Mouse (Mus musculus): ENCODE measurements around the gene Tia1. TPM values are rescaled to one million over a fixed set of nuclear protein-coding genes. Genes with fewer than 3 reads are reported as not detected.

Gene Tia1
- 140 and 158 TPM in 2 replicates for polyA plus RNA-seq (2016; fragmentation: Nextera tagmentation; extraction: Ambion mirVana)

GRCm38 (mm10) chr6:86404100-86404861 lies at the start of gene Tia1:
Gene Tia1 (plus strand): TSS chr6:86404219.
- peaks cover 15% of the 10 kb centered on the region for H3K36me3 ChIP-seq
- H3K4me1 ChIP-seq (replicated peaks): peaks cover 14% of the 10 kb centered on the region
- H3K27ac ChIP-seq (ENCODE audit: poor library complexity, severe bottlenecking): peak within 1 kb of the TSS; percentile 98
- H3K4me3 ChIP-seq: peak within 1 kb of the TSS; percentile 79
- peak within 1 kb of the TSS; percentile 69 for H3K4me2 ChIP-seq
- peak within 1 kb of the TSS; percentile 92 for H3K9ac ChIP-seq
- peak; percentile 98 for ATAC-seq (ENCODE audit: insufficient number of reproducible peaks, low FRiP score)
- no peaks in the 10 kb centered on the region for H3K27me3 ChIP-seq (replicated peaks)
- WGBS: under 1% methylated on average over 62 of the region's 62 CpGs
- H3K9me3 ChIP-seq (replicated peaks): no peaks in the 10 kb centered on the region

- Histone ChIP-seq H3K36me3 (no peaks in the 10 kb centered on the region), H3K4me3 (no peak overlapping the region), H3K27ac (ENCODE audit: poor library complexity, severe bottlenecking) (no peak overlapping the region), H3K27me3 (replicated peaks) (no peaks in the 10 kb centered on the region), H3K9me3 (replicated peaks) (no peaks in the 10 kb centered on the region), H3K9ac (no peak overlapping the region), H3K4me2 (no peak overlapping the region), H3K4me1 (replicated peaks) (no peaks in the 10 kb centered on the region)
- no peak for ATAC-seq (ENCODE audit: insufficient number of reproducible peaks, low FRiP score)
- WGBS: 55% methylated on average over 3 of the region's 3 CpGs
Measured at GRCm38 (mm10) chr6:86354948-86355347, 49.1 kb upstream of the Tia1 start.

- no peaks in the 10 kb centered on the region for H3K27me3 ChIP-seq (replicated peaks)
- no peak overlapping the region for H3K27ac ChIP-seq (ENCODE audit: poor library complexity, severe bottlenecking)
- ATAC-seq (ENCODE audit: insufficient number of reproducible peaks, low FRiP score): no peak
- H3K4me1 ChIP-seq (replicated peaks): no peaks in the 10 kb centered on the region
- no peak overlapping the region for H3K4me3 ChIP-seq
- H3K9ac ChIP-seq: no peak overlapping the region
- H3K36me3 ChIP-seq: no peaks in the 10 kb centered on the region
- H3K4me2 ChIP-seq: no peak overlapping the region
- no peaks in the 10 kb centered on the region for H3K9me3 ChIP-seq (replicated peaks)
- WGBS: 64% methylated on average over 9 of the region's 9 CpGs
Measured at GRCm38 (mm10) chr6:86356956-86357355, 47.1 kb upstream of the Tia1 start.

GRCm38 (mm10) chr6:86360691-86361090 lies 43.3 kb upstream of the Tia1 start:
- no peak overlapping the region for H3K4me2 ChIP-seq
- no peaks in the 10 kb centered on the region for H3K4me1 ChIP-seq (replicated peaks)
- H3K36me3 ChIP-seq: no peaks in the 10 kb centered on the region
- WGBS: 63% methylated on average over 7 of the region's 7 CpGs
- H3K9me3 ChIP-seq (replicated peaks): no peaks in the 10 kb centered on the region
- no peak for ATAC-seq (ENCODE audit: insufficient number of reproducible peaks, low FRiP score)
- H3K27ac ChIP-seq (ENCODE audit: poor library complexity, severe bottlenecking): no peak overlapping the region
- no peak overlapping the region for H3K4me3 ChIP-seq
- H3K9ac ChIP-seq: no peak overlapping the region
- no peaks in the 10 kb centered on the region for H3K27me3 ChIP-seq (replicated peaks)

- Histone ChIP-seq H3K27ac (ENCODE audit: poor library complexity, severe bottlenecking) (no peak overlapping the region), H3K4me1 (replicated peaks) (peaks cover 4% of the 10 kb centered on the region), H3K36me3 (no peaks in the 10 kb centered on the region), H3K27me3 (replicated peaks) (no peaks in the 10 kb centered on the region), H3K4me3 (no peak overlapping the region), H3K4me2 (no peak overlapping the region), H3K9ac (no peak overlapping the region), H3K9me3 (replicated peaks) (no peaks in the 10 kb centered on the region)
- ATAC-seq (ENCODE audit: insufficient number of reproducible peaks, low FRiP score): no peak
- 77% methylated on average over 7 of the region's 7 CpGs for WGBS
Measured at GRCm38 (mm10) chr6:86361373-86361772, 42.6 kb upstream of the Tia1 start.

- H3K4me3 ChIP-seq: peak overlapping the region; percentile 75
- H3K9me3 ChIP-seq (replicated peaks): no peaks in the 10 kb centered on the region
- no peak for ATAC-seq (ENCODE audit: insufficient number of reproducible peaks, low FRiP score)
- H3K27me3 ChIP-seq (replicated peaks): no peaks in the 10 kb centered on the region
- peaks cover 8% of the 10 kb centered on the region for H3K4me1 ChIP-seq (replicated peaks)
- whole genome bisulfite sequencing: under 1% methylated on average over 17 of the region's 17 CpGs
- peaks cover 20% of the 10 kb centered on the region for H3K36me3 ChIP-seq
- peak overlapping the region; percentile 99 for H3K4me2 ChIP-seq
- H3K9ac ChIP-seq: peak overlapping the region; percentile 67
- no peak overlapping the region for H3K27ac ChIP-seq (ENCODE audit: poor library complexity, severe bottlenecking)
Measured at GRCm38 (mm10) chr6:86364442-86365141, 39.4 kb upstream of the Tia1 start.

- H3K4me3 ChIP-seq: peak within 1 kb of the TSS; percentile 75
- ATAC-seq (ENCODE audit: insufficient number of reproducible peaks, low FRiP score): peak; percentile 99
- peaks cover 11% of the 10 kb centered on the region for H3K4me1 ChIP-seq (replicated peaks)
- peak within 1 kb of the TSS; percentile 77 for H3K27ac ChIP-seq (ENCODE audit: poor library complexity, severe bottlenecking)
- no peaks in the 10 kb centered on the region for H3K9me3 ChIP-seq (replicated peaks)
- H3K27me3 ChIP-seq (replicated peaks): no peaks in the 10 kb centered on the region
- peak within 1 kb of the TSS; percentile 87 for H3K9ac ChIP-seq
- H3K4me2 ChIP-seq: peak within 1 kb of the TSS; percentile 99
- under 1% methylated on average over 76 of the region's 76 CpGs for WGBS
- peaks cover 21% of the 10 kb centered on the region for H3K36me3 ChIP-seq
Measured at GRCm38 (mm10) chr6:86365371-86366124, 38.5 kb upstream of the Tia1 start, which contains the start of gene Fam136a. Gene Fam136a (plus strand): TSS chr6:86365646.

- peak overlapping the region; percentile 99 for H3K4me2 ChIP-seq
- peak overlapping the region; percentile 87 for H3K9ac ChIP-seq
- H3K27me3 ChIP-seq (replicated peaks): no peaks in the 10 kb centered on the region
- H3K9me3 ChIP-seq (replicated peaks): no peaks in the 10 kb centered on the region
- peak overlapping the region; percentile 75 for H3K4me3 ChIP-seq
- H3K4me1 ChIP-seq (replicated peaks): peaks cover 16% of the 10 kb centered on the region
- ATAC-seq (ENCODE audit: insufficient number of reproducible peaks, low FRiP score): no peak
- peaks cover 21% of the 10 kb centered on the region for H3K36me3 ChIP-seq
- WGBS: 39% methylated on average over 25 of the region's 25 CpGs
- H3K27ac ChIP-seq (ENCODE audit: poor library complexity, severe bottlenecking): peak overlapping the region; percentile 77
Measured at GRCm38 (mm10) chr6:86366125-86366852, 37.7 kb upstream of the Tia1 start.

- H3K9me3 ChIP-seq (replicated peaks): no peaks in the 10 kb centered on the region
- H3K36me3 ChIP-seq: peaks cover 21% of the 10 kb centered on the region
- H3K9ac ChIP-seq: 0 out of 2 replicates have a peak overlapping the region, but pooled peaks have one; percentile 87
- peaks cover 16% of the 10 kb centered on the region for H3K4me1 ChIP-seq (replicated peaks)
- 50% methylated on average over 2 of the region's 2 CpGs for WGBS
- H3K4me3 ChIP-seq: peak overlapping the region; percentile 75
- no peak overlapping the region for H3K27ac ChIP-seq (ENCODE audit: poor library complexity, severe bottlenecking)
- no peaks in the 10 kb centered on the region for H3K27me3 ChIP-seq (replicated peaks)
- H3K4me2 ChIP-seq: peak overlapping the region; percentile 99
- no peak for ATAC-seq (ENCODE audit: insufficient number of reproducible peaks, low FRiP score)
Measured at GRCm38 (mm10) chr6:86366853-86367249, 37.2 kb upstream of the Tia1 start.

GRCm38 (mm10) chr6:86368479-86368878 lies 35.5 kb upstream of the Tia1 start:
- Histone ChIP-seq H3K36me3 (peaks cover 21% of the 10 kb centered on the region), H3K27ac (ENCODE audit: poor library complexity, severe bottlenecking) (no peak overlapping the region), H3K4me3 (no peak overlapping the region), H3K9ac (no peak overlapping the region), H3K4me2 (no peak overlapping the region), H3K27me3 (replicated peaks) (no peaks in the 10 kb centered on the region), H3K9me3 (replicated peaks) (no peaks in the 10 kb centered on the region), H3K4me1 (replicated peaks) (peaks cover 29% of the 10 kb centered on the region)
- no peak for ATAC-seq (ENCODE audit: insufficient number of reproducible peaks, low FRiP score)
- 90% methylated on average over 5 of the region's 5 CpGs for WGBS

All from heart, embryonic 12.5 days (tissue).